Mouse (Mus musculus) A20 (cell line): Measurements from ENCODE around the gene Ptgds.

Experiments used
- DNase-seq: peaks from one replicate; pipeline ENCODE4 v3.0.0-alpha.2; 2011; ENCODE audit warnings: low read depth, low spot score

Ptgds gene

DNA sequence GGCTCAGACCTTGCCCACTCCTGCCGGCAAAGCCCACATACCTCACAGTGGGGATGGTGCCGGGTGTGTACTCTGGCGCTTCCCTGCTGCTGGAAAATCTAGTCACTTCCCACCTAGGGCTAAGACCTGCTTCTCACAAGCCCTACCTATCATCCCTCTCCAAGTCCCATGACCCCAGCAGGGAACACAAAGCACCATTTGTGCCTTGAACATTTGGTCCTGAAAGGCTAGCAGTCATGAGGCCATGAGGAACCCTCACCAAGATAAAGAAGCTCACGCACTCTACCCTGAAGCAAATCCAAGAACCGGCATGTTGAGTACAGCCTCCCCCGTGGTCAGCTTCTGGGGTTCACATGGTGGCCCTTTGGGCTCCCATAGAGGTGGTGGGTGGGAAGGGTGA is at the start of gene Ptgds:
Gene Ptgds (minus strand): TSS at position 78 of the 400 bp plus-strand sequence.
- no peak for DNase-seq

- peak; percentile 42 for DNase-seq
Measured at GRCm38 (mm10) chr2:25509912-25510311, 40.1 kb upstream of the Ptgds start.

GRCm38 (mm10) chr2:25506964-25507363 is 37.1 kb upstream of the Ptgds start:
- peak; percentile 39 for DNase-seq

GRCm38 (mm10) chr2:25505860-25506259 is 36.0 kb upstream of the Ptgds start:
- no peak for DNase-seq

GRCm38 (mm10) chr2:25505000-25505399 is 35.2 kb upstream of the Ptgds start:
- no peak for DNase-seq

DNA sequence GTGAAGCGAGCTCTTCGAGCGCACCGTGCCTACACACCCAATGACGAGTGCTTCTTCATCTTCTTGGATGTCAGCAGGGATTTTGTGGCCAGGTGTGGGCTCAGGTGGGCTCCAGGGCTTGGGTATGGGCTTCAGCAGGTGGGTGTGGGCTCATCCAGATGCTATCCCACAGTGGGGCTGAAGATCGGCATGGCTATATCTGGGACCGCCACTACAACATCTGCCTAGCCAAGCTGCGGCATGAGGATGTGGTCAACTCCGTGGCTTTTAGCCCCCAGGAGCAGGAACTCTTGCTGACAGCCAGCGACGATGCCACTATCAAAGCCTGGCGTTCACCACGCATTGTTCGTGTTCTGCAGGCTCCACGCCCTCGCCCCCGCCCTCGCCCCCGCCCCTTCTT is 34.7 kb upstream of the Ptgds start:
- DNase-seq, result no peak

DNA sequence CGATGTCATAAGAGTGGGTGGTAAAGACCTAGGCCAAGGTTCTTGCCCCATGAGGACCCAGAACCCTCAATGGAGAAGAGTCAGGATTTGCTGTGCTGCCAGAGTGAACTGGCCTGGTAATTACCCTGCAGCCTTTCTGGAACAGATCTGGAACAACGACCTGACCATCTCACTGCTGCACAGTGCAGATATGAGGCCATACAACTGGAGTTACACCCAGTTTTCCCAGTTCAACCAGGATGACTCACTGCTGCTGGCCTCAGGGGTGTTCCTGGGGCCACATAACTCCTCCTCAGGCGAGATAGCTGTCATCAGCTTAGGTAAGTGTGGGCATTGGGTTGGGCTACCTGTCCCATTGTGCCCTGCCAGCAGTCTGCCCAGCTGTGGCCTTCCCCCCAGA is 32.9 kb upstream of the Ptgds start:
- DNase-seq, result no peak

DNA sequence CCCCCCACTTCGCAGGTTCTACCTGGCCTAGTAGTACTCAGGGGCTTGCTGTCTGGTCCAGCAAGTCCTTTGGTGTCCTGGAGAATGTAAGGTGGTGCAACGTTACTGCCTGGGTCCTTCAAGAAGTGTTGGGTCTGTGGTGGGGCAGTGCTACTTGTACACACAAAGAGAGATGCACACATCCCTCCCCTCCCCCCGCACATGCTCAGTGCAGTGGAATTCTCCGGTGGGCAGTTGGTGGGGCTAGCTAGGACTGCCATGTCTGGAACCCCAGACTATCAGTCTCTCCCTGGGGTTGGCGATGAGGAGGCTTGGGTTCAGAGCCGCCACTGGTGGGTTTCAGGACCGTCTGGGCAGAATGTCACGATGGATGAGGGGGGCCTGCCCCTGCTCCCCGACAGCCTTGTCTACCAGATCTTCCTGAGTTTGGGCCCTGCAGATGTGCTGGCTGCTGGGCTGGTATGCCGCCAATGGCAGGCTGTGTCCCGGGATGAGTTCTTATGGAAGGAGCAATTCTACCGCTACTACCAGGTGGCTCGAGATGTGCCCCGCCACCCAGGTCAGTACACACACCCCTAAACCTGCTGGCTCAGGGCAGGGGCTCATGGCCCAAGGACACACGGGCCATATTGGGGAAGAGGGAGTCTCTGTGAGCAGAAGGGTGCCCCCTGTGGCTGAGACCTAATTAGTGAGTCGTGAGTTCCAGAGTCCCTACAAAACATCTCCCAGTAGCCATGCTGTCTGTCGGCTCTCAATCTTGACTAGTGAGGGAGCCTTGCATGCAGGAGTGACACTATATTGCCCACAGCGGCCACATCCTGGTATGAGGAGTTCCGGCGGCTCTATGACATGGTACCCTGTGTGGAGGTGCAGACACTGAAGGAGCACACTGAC is 32.0 kb upstream of the Ptgds start, which contains the start of gene C8g:
Gene C8g (minus strand): TSS at position 127 of the 894 bp plus-strand sequence.
- DNase-seq, result peak; percentile 33

DNA sequence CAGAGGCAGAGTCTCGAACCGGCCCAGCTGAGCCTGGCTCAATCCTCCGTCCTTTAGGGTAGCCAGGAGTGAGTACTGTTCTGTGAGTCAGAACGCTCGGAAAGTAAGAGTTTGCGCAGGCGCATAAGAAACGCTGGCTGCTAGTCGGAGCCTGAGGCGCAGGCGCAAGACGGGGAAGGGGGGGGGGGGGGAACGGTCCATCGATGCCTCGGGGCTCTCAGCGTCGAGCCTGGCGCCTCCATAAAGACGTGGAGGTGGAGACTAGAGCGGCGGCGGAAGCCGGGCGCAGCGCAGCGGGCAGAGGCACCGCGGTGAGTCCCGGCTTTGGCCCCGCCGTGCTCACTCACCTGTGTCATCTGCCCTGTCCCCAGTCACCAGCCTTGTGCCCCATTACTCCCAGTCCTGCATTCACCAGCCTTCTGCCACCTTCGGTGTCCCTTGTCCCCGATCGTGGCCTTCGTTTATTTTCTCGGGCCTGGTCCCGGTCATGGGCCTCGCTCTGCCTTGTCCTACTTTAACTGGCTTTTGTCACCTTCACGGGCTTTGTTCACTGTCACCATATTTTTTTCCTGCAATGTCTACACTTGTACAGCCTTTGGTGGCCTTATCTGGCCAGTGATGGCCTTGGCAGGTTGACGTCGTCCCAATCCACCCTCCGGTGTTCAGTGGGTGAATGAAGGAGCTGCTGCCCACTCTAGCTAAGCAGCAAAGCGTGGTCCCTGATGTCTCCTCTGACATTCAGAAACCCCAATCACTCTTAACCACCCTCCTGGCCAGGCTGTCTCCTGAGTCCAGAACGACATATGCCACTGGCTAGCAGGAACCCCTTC is 30.9 kb upstream of the Ptgds start, which contains the start of gene Fbxw5:
Gene Fbxw5 (plus strand): TSS at position 175 of the 830 bp plus-strand sequence.
- DNase-seq, result peak; percentile 96

- no peak for DNase-seq
Measured at GRCm38 (mm10) chr2:25500071-25500575, 30.3 kb upstream of the Ptgds start.

DNA sequence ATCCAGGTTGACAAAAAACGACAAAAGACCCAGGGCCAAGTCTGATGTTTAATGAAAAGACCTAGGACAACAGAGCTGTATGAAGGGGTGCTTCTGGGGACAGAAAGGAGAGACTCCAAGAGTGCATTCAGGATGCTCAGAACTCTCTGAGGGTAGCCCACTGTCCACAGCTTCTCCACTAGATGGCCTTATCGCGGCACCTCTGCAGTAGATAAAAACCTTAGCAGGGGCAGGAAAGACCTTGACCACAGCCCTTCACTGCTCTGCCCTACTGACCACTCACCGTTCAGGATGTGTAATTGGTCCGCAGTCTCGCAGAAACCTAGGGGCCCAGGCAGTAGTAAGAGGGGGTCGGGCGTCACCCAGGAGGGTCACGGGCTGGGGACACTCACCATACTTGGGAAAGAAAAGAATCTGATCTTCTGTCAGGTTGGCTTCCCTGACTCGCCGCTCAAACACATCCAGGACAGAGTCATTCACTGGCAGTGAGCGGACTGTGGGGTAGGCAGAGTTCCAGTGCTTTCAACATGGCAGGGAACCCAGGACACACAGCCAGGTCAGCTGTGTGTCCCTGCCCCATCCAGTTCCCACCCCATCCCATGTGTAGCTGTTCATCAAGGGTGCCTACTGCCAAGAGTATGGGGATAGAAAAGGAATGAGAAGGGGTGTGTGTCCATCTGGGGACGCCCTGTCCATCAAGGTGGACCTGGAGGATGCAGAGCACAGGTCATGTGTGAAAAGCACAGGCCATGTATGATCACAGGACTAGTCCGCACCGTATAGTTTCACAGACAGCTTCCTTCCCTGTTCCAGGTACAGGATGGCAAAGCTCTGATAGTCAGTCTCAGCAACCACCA is 29.0 kb upstream of the Ptgds start:
- DNase-seq, result no peak

GRCm38 (mm10) chr2:25497846-25498575 is 28.2 kb upstream of the Ptgds start:
- no peak for DNase-seq

GRCm38 (mm10) chr2:25496462-25496861 is 26.6 kb upstream of the Ptgds start:
- DNase-seq, result peak; percentile 63

GRCm38 (mm10) chr2:25493476-25493961 is 23.7 kb upstream of the Ptgds start, which contains the start of gene Lcn12:
Gene Lcn12 (minus strand): TSS chr2:25493911.
- DNase-seq, result no peak

DNA sequence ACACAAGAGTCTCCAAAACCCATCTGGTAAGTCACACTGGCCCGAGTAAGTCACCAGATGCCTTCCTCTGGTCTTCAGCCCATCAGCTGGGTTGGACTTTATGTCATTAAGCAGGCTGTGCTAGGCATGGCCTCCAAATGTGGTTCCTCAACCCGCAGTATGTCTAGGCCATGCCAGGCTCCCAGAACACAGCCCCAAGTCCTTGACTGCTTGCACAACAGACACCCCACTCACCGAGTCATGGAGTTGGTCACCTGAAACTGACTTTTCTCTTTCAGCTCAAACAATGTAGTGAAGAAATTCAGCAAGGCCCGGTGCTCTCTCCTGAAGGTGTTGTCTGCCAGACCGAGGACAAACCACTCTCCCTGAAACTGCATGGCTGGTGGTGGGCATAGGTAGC is 23.1 kb upstream of the Ptgds start:
- no peak for DNase-seq

- no peak for DNase-seq
Measured at GRCm38 (mm10) chr2:25488671-25489068, 18.8 kb upstream of the Ptgds start.

- no peak for DNase-seq
Measured at GRCm38 (mm10) chr2:25487965-25488670, 18.3 kb upstream of the Ptgds start.

DNA sequence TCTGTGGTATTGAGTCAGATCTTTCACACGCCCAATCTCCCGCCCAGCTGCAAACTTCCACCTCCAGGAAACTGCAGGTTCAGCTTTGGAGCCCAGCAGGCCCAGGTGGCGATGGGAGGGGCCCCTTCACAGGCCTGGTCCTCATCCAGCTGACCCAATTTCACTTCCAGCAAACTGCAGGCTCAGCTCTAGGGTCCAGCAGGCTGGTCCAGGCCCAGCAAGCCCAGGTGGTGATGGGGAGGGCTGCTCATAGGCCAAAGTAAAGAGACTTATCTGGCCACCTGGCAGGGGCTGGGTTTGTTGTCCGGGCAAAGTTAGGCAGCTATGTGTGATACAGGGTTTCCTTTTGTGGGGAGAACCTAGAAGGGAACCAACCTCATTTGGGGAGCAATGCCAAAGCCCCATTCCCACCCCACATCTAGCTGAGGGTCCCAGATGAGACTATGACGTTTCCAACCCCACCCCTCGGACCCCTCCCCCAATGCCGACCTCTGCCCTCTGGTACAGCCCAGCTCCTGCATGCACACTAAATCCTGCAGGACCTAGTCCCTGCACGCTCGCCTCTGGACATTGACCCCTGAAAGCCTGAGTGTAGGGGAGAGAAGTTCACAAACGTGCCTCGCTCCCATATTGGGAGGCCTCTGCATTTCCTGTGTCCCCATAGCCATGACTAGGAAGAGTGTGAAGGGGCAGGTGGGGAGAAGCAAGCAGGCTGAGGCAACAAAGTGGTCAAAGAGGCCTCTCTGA is 15.2 kb upstream of the Ptgds start:
- DNase-seq, result no peak

GRCm38 (mm10) chr2:25482969-25483368 is 13.1 kb upstream of the Ptgds start:
- peak; percentile 75 for DNase-seq
